Mouse (Mus musculus) liver, embryonic 13.5 days (tissue): ENCODE results near the gene Qtrt1. TPM values are rescaled to one million over a fixed set of nuclear protein-coding genes. Genes with fewer than 3 reads are reported as not detected.

Source experiments
- ATAC-seq: fragments of 200-750 bp; cut with Nextera tagmentation; 2 replicates; pipeline ENCODE4 v1.8.0; 2017; ENCODE audit warnings: low read depth, mild to moderate bottlenecking, moderate number of reproducible peaks, moderate library complexity
- DNase-seq: peaks from one replicate; pipeline ENCODE4 v3.0.0; 2022
- H3K27ac ChIP-seq: fragments of 300-500 bp; sonication (generic); 2 replicates; pipeline ENCODE4 v1.5.1; 2015; ENCODE audit warnings: moderate library complexity, mild to moderate bottlenecking, inconsistent platforms
- H3K27me3 ChIP-seq: fragments of 300-500 bp; sonication (generic); 2 replicates; pipeline ENCODE4 v1.6.1; 2015; ENCODE audit warnings: mild to moderate bottlenecking, inconsistent platforms
- H3K36me3 ChIP-seq: fragments of 300-500 bp; sonication (generic); 2 replicates; pipeline ENCODE4 v1.6.1; 2015; ENCODE audit warnings: mild to moderate bottlenecking, inconsistent platforms
- H3K4me1 ChIP-seq: fragments of 300-500 bp; sonication (generic); replicated peaks from 2 replicates; pipeline ENCODE4 v1.6.1; 2015; ENCODE audit warnings: inconsistent platforms
- H3K4me2 ChIP-seq: fragments of 300-500 bp; sonication (generic); 2 replicates; pipeline ENCODE4 v1.6.1; 2015; ENCODE audit warnings: inconsistent platforms, mild to moderate bottlenecking, moderate library complexity
- H3K4me3 ChIP-seq: fragments of 300-500 bp; sonication (generic); replicated peaks from 2 replicates; pipeline ENCODE4 v1.5.1; 2015; ENCODE audit warnings: mild to moderate bottlenecking, inconsistent platforms
- H3K9ac ChIP-seq: fragments of 300-500 bp; sonication (generic); 2 replicates; pipeline ENCODE4 v1.6.1; 2015; ENCODE audit warnings: mild to moderate bottlenecking, inconsistent platforms
- H3K9me3 ChIP-seq: fragments of 300-500 bp; sonication (generic); replicated peaks from 2 replicates; pipeline ENCODE4 v1.6.1; 2016; ENCODE audit warnings: inconsistent platforms
- whole genome bisulfite sequencing: fragments of 180-500 bp; shearing (Covaris S2); methylation state at CpG from one replicate; pipeline ENCODE4 v1.1.7; 2015; ENCODE audit not compliant: insufficient replicate concordance; 5-methylcytosine and 5-hydroxymethylcytosine counted together
- polyA plus RNA-seq: library from polyadenylated mRNA; unstranded; fragments of >200 nt; fragmentation: Nextera tagmentation; extraction: Ambion mirVana; gene quantifications from 2 replicates; pipeline ENCODE4 v1.2.1, GENCODE M21; 2015

Gene Qtrt1
- polyA plus RNA-seq, 1 experiment from 2014 or later = 28.6 TPM

DNA sequence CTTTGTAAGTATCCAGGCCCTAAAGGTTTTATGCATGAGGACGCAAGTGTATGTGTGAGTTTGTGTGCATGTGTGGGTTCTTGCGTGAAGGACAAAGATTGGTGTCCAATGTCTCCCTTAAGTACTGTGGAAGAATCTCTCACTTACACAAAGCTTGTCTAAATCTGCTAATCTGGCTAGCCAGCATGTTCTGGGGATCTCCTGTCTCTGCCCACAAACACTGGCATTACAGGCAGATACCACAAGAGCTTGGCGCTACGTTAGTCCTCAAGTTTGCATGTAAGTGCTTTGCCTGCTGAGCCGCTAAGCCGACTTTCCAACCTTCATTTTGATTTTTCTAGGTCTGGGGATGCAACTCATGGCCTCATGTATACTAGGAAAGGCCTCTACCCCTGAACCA is 25.9 kb downstream of the Qtrt1 start:
- 77% methylated on average over 6 of the region's 6 CpGs for WGBS
- H3K27me3 ChIP-seq = no peaks in the 10 kb centered on the region
- H3K36me3 ChIP-seq = peaks cover 11% of the 10 kb centered on the region; the same call in 1 of the 2 replicates
- no peak for ATAC-seq
- H3K4me2 ChIP-seq = no peak overlapping the region
- no peaks in the 10 kb centered on the region for H3K9me3 ChIP-seq
- peaks cover 69% of the 10 kb centered on the region for H3K4me1 ChIP-seq
- H3K4me3 ChIP-seq = no peak overlapping the region
- no peak for DNase-seq
- no peak overlapping the region for H3K27ac ChIP-seq
- H3K9ac ChIP-seq = peak overlapping the region; percentile 33; the same call in 1 of the 2 replicates

DNA sequence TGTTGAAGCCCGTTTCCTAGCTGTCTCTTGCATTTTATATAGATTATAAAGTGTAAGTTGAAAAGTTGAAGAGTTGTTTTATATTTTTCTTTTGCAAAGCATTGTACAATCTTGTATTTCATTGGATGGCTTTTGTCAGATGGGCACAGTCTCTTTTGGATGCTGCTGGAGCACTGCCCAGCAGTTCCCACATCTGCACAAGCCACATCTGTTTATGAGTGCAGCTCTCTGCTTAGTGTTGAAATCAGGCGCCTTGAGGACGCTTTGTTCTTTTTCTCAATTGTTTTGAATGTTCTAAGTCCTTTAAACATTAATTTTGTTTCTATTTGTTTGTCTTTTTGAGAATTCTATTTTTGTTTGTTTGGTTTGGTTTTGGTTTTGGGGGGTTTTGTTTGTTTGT is 26.6 kb downstream of the Qtrt1 start:
- no peak overlapping the region for H3K27ac ChIP-seq

DNA sequence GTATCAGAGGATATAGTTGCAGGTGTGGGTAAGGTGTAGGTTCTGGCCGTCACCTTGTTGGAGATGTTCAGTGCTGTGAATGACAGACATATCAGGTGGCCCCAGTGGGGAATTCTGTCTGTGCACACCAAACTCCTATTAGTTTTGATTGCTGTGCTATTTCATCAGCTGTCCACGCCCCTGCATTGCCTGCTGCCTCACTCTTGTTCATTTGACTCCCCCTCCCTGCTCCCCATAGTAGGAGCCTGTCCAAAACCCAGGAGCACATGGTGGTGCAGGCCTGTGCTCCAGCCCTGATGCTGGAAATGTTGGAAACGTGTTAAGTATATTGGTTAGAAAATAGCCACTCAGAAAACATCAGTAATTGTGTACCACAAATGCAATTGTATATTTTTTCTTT is 27.8 kb downstream of the Qtrt1 start:
- Histone ChIP-seq H3K9ac (no peak overlapping the region), H3K4me3 (no peak overlapping the region), H3K27ac (no peak overlapping the region), H3K4me1 (peaks cover 59% of the 10 kb centered on the region), H3K4me2 (no peak overlapping the region), H3K9me3 (no peaks in the 10 kb centered on the region), H3K36me3 (peaks cover 5% of the 10 kb centered on the region), H3K27me3 (no peaks in the 10 kb centered on the region)
- 62% methylated on average over 3 of the region's 3 CpGs for WGBS
- ATAC-seq (no peak), DNase-seq (no peak)

More for the DNA sequence above, 26.6 kb downstream of the Qtrt1 start:
- H3K4me1 ChIP-seq = peaks cover 68% of the 10 kb centered on the region
- no peak overlapping the region for H3K4me3 ChIP-seq
- no peaks in the 10 kb centered on the region for H3K27me3 ChIP-seq
- no peak overlapping the region for H3K4me2 ChIP-seq
- WGBS = 66% methylated on average over 3 of the region's 3 CpGs
- ATAC-seq = no peak
- H3K36me3 ChIP-seq = peaks cover 11% of the 10 kb centered on the region; the same call in 1 of the 2 replicates
- peak overlapping the region; percentile 6; the same call in 1 of the 2 replicates for H3K9ac ChIP-seq
- H3K9me3 ChIP-seq = no peaks in the 10 kb centered on the region
- no peak for DNase-seq

DNA sequence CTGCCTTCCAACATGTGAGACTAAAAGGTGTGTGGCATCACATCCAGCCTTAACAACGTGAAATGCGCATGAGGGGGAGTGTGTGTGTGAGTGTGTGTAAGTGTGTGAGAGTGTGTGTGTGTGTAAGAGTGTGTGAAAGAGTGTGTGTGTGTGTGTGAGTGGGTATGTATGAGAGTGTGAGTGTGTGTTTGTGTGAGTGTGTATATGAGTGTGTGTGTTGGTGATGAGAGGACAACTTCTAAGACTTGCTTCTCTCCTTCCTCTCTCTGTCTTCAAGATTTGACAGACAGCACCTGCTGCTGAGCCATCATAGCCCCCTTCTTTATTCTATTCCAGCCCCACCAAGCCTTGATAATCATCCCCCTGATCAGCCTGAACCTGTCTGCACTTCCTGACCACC is 28.3 kb downstream of the Qtrt1 start:
- H3K9me3 ChIP-seq = no peaks in the 10 kb centered on the region
- H3K4me3 ChIP-seq = no peak overlapping the region
- no peak overlapping the region for H3K4me2 ChIP-seq
- H3K27me3 ChIP-seq = no peaks in the 10 kb centered on the region
- H3K27ac ChIP-seq = no peak overlapping the region
- ATAC-seq (no peak), DNase-seq (no peak)
- peaks cover 59% of the 10 kb centered on the region for H3K4me1 ChIP-seq
- H3K36me3 ChIP-seq = peaks cover 10% of the 10 kb centered on the region
- no peak overlapping the region for H3K9ac ChIP-seq
- WGBS = 91% methylated on average over 2 of the region's 2 CpGs

DNA sequence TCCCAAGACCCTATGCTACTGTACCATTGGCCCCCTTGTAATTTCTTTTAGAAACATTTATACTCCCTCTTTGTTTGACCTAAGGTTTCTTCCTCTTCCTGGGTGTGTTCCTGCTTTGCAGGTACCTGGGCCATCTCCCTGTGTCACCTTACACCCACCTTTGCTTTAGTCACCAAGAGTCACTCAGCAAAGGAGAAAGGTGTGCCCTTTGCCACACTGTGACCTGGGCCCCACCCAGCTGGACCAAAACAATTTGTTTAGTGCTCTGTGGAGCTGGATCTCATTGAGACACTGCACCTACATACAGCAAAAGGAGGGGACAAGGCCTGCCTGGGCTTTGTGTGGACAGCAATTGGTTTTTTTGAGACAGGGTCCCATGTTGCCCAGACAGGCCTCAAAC is 28.8 kb downstream of the Qtrt1 start:
- DNase-seq (no peak), ATAC-seq (no peak)
- no peak overlapping the region for H3K9ac ChIP-seq
- H3K27me3 ChIP-seq = no peaks in the 10 kb centered on the region
- H3K4me3 ChIP-seq = no peak overlapping the region
- no peaks in the 10 kb centered on the region for H3K9me3 ChIP-seq
- H3K4me1 ChIP-seq = peaks cover 56% of the 10 kb centered on the region
- H3K4me2 ChIP-seq = no peak overlapping the region
- no peak overlapping the region for H3K27ac ChIP-seq
- peaks cover 14% of the 10 kb centered on the region for H3K36me3 ChIP-seq

DNA sequence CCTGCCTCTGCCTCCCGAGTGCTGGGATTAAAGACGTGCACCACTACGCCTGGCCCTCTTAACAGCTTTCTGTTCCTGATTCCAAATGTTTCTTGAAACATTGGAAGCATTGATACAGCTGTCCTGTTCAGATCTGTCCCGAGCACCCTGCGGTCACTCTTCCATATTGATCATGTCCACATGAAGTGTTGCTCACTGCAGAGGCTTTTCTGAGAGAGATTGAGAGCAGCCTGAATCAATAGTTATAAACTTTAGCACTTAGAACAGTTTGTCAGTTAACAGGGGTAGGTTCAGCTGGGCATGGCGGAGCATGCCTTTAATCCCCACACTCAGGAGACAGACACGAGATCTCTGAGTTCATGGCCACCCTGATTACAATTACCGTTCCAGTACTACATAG is 32.2 kb downstream of the Qtrt1 start:
- Histone ChIP-seq H3K27me3 (no peaks in the 10 kb centered on the region), H3K36me3 (peaks cover 28% of the 10 kb centered on the region), H3K4me1 (peaks cover 43% of the 10 kb centered on the region), H3K9me3 (no peaks in the 10 kb centered on the region), H3K4me3 (no peak overlapping the region), H3K9ac (no peak overlapping the region), H3K4me2 (no peak overlapping the region), H3K27ac (no peak overlapping the region)
- no peak for DNase-seq
- ATAC-seq = no peak
- WGBS = 84% methylated on average over 8 of the region's 8 CpGs

DNA sequence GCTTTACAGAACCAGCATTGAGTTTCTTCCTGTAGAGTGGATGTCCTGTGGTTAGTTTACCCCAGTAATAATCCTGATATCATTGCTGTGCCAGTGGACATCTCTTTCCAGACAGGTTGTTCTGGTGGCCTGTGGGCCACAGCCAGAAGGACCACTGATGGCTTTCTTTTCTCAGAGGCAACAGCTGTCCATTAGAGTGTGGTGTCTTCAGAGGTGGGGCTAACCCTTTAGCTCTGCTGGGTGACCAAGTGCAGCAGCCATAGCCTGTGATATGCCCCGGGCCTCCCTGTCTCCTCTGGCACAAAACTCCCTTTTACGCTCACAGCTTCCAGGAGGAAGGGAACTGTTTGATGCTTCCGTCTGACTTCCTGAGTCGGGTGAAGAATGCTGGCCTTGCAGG is 32.9 kb downstream of the Qtrt1 start:
- ATAC-seq = no peak
- no peak overlapping the region for H3K9ac ChIP-seq
- peaks cover 35% of the 10 kb centered on the region for H3K36me3 ChIP-seq
- no peaks in the 10 kb centered on the region for H3K27me3 ChIP-seq
- H3K27ac ChIP-seq = no peak overlapping the region
- no peak overlapping the region for H3K4me2 ChIP-seq
- WGBS = 79% methylated on average over 4 of the region's 4 CpGs
- no peak overlapping the region for H3K4me3 ChIP-seq
- peaks cover 43% of the 10 kb centered on the region for H3K4me1 ChIP-seq
- no peaks in the 10 kb centered on the region for H3K9me3 ChIP-seq
- no peak for DNase-seq

DNA sequence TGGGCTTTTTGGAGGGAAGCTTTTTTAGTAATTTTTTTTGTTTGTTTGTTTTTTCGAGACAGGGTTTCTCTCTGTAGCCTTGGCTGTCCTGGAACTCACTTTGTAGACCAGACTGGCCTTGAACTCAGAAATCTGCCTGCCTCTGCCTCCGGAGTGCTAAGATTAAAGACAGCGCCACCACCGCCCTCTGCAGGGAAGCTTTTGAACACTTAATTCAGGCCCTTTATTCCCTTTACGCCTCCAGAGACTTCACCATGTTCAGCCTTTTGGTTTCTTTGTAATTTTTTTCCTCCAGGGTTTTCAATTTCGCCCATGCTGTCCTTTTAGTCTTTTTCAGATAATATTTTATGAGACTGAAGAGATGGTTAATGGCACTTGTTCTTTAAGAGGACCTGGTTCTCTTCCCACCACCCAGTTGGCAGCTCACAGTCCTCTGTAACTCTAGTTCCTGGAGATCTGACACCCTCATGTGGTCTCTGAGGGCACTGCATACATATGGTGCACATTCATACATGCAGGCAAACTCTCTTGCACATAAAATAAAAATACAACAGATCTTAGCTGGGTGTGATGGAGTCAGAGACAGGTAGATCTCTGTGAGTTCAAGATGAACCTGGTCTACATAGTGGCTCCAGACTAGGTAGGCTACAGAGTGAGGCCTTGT is 33.6 kb downstream of the Qtrt1 start:
- Histone ChIP-seq H3K36me3 (peaks cover 41% of the 10 kb centered on the region), H3K27me3 (no peaks in the 10 kb centered on the region), H3K9me3 (no peaks in the 10 kb centered on the region), H3K4me1 (peaks cover 44% of the 10 kb centered on the region), H3K4me3 (no peak overlapping the region), H3K9ac (no peak overlapping the region), H3K4me2 (no peak overlapping the region), H3K27ac (no peak overlapping the region)
- 87% methylated on average over 6 of the region's 6 CpGs for WGBS
- ATAC-seq (no peak), DNase-seq (no peak)

DNA sequence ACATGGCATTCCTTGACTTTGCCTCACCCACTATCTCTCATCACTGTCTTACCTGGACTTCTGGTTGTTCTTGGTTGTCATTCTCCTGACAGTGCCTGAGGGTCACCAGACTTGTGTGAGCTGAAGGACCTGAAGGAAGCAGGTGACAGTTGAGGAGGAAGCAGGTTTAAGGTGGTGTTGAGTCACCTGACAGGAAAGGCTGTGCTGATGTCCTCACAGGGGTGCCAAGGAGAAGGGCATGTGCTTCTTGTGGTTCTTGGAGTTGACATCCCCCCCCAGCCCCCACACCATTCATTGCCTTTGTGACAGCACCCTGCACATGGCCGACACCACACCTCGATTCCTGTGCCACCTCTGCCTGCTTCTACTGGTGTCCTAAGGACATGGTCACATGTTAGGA is 36.1 kb downstream of the Qtrt1 start:
- ATAC-seq (no peak), DNase-seq (no peak)
- H3K36me3 ChIP-seq = peaks cover 38% of the 10 kb centered on the region
- 88% methylated on average over 2 of the region's 2 CpGs for WGBS
- no peak overlapping the region for H3K27ac ChIP-seq
- no peaks in the 10 kb centered on the region for H3K27me3 ChIP-seq
- no peaks in the 10 kb centered on the region for H3K9me3 ChIP-seq
- no peak overlapping the region for H3K4me2 ChIP-seq
- H3K4me3 ChIP-seq = no peak overlapping the region
- H3K4me1 ChIP-seq = peaks cover 64% of the 10 kb centered on the region
- no peak overlapping the region for H3K9ac ChIP-seq

DNA sequence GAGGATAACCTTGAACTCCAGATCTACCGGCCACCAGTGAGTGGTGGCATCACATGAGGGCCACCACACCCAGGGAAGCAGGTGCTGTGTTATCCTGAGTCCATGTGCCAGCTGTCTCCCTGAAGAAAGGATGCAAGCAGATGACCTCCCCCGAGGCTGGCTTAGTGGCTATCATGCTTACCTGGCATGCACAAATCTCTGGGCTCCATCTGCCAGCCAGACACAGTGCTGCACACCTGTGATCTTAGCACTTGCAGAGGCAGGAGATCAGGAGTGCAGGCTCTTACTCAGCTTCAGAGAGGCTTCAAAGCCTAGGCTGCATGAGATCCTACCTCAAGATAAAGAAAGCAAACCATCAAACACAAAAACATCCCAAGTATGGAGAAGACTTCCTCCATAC is 38.1 kb downstream of the Qtrt1 start:
- WGBS = 51% methylated on average over 2 of the region's 2 CpGs
- H3K27ac ChIP-seq = peak overlapping the region; percentile 29; the same call in 1 of the 2 replicates
- peak overlapping the region; percentile 26; the same call in 1 of the 2 replicates for H3K9ac ChIP-seq
- H3K4me2 ChIP-seq = no peak overlapping the region
- H3K9me3 ChIP-seq = no peaks in the 10 kb centered on the region
- H3K4me3 ChIP-seq = no peak overlapping the region
- no peaks in the 10 kb centered on the region for H3K27me3 ChIP-seq
- no peak for DNase-seq
- peaks cover 35% of the 10 kb centered on the region for H3K36me3 ChIP-seq
- peaks cover 76% of the 10 kb centered on the region for H3K4me1 ChIP-seq
- no peak for ATAC-seq

DNA sequence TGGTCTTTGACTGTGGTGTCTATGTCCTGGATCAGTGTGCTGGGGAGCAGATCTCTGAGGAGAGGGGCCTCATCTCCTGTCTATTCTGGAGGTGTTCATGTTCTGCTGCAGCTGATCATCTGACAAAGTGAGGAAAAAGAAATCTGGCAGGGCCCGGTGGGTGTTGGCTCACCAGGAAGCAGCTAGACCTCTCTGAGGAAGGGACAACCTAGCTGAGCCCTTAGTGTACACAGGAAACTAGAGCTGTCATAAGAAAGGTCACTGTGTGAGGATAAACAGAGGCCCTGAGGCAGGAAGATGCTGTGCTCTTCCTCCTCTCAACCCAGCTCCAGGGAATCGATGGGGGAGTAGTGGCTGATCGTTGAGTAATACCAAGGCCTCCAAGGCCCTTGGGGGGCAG is 38.6 kb downstream of the Qtrt1 start:
- no peak overlapping the region for H3K9ac ChIP-seq
- H3K36me3 ChIP-seq = peaks cover 29% of the 10 kb centered on the region
- no peaks in the 10 kb centered on the region for H3K9me3 ChIP-seq
- H3K4me1 ChIP-seq = peaks cover 82% of the 10 kb centered on the region
- DNase-seq (no peak), ATAC-seq (no peak)
- peak overlapping the region; percentile 29; the same call in 1 of the 2 replicates for H3K27ac ChIP-seq
- no peak overlapping the region for H3K4me2 ChIP-seq
- H3K27me3 ChIP-seq = no peaks in the 10 kb centered on the region
- H3K4me3 ChIP-seq = no peak overlapping the region
- 48% methylated on average over 3 of the region's 3 CpGs for WGBS

DNA sequence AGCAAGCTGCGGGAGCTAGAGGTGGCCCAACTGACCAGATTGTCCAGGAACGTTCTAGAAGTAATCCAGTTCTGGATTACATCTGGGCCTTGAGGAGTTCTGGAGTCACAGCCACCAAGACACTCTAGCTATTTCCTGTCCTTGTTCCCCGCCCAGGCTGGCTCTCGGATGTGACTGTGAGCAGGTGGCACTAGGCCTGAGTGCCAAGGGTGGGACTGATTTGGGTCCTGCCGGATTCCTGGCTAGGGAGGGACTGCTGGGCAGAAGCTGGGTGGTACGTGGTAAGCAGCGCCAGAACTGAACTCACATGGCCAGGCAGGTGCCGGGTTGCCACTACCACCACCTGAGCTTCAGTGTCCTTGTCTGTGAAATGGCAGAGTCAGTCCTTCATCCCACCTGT is 39.8 kb downstream of the Qtrt1 start:
- no peak overlapping the region for H3K4me3 ChIP-seq
- H3K4me1 ChIP-seq = peaks cover 88% of the 10 kb centered on the region
- H3K27ac ChIP-seq = peak overlapping the region; percentile 66

More for the DNA sequence above, 39.8 kb downstream of the Qtrt1 start:
- Histone ChIP-seq H3K9ac (peak overlapping the region; percentile 55; the same call in 1 of the 2 replicates), H3K36me3 (peaks cover 25% of the 10 kb centered on the region), H3K9me3 (no peaks in the 10 kb centered on the region), H3K4me2 (peak overlapping the region; percentile 43), H3K27me3 (no peaks in the 10 kb centered on the region)
- ATAC-seq = no peak
- 68% methylated on average over 8 of the region's 8 CpGs for WGBS
- no peak for DNase-seq
